Mouse (Mus musculus) T-helper 1 cell (primary cell): ENCODE data around the gene Taar8b.

Source experiments
- in situ Hi-C: fragments of 300-600 bp; cut with MboI, MseI; formaldehyde crosslinking; loops from one replicate; pipeline ENCODE4 v1.15.1; 2025; ENCODE audit warnings: high pct_unique_total_duplicates

Taar8b gene

DNA sequence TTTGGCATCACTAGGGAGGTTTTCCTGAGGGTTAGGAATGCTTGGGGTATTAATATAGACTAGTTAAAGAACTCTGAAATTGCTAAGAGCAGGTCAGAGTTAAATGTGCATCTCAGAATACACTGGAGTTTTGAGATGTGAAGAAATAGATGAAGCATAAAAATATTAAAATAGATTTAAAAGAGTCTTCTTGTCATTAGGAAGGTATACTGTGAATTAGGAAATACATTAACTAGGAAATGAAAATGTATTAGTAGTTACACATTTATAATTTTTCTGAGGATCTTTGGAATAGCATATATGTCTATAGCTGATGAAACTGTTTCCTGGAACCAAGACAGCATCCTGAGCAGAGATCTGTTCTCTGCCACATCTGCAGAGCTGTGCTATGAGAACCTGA lies 42.9 kb downstream of the Taar8b start, which contains the start of gene Taar7f:
Taar7f (plus strand) TSS at position 301 of the 400 bp plus-strand sequence.
- in situ Hi-C loops, result no loop called here
